Mouse (Mus musculus) midbrain, postnatal 0 days (tissue): ENCODE results near the gene Zranb1. TPM values are rescaled to one million over a fixed set of nuclear protein-coding genes. Genes with fewer than 3 reads are reported as not detected.

Source experiments
- ATAC-seq: fragments of 200-750 bp; cut with Nextera tagmentation; 2 replicates; pipeline ENCODE4 v1.8.0; 2017; ENCODE audit warnings: moderate number of reproducible peaks, mild to moderate bottlenecking, moderate TSS enrichment, moderate library complexity; ENCODE audit not compliant: low FRiP score
- DNase-seq: peaks from one replicate; pipeline ENCODE4 v3.0.0-alpha.2; 2015; ENCODE audit warnings: low spot score
- H3K27ac ChIP-seq: fragments of 300-500 bp; sonication (generic); 2 replicates; pipeline ENCODE4 v1.5.1; 2014; ENCODE audit warnings: low read depth, mild to moderate bottlenecking, low read length, mixed read lengths
- H3K27me3 ChIP-seq: fragments of 300-500 bp; sonication (generic); 2 replicates; pipeline ENCODE4 v1.6.1; 2014; ENCODE audit warnings: low read length, control low read depth, mixed read lengths; ENCODE audit not compliant: insufficient read depth
- H3K36me3 ChIP-seq: fragments of 300-500 bp; sonication (generic); 2 replicates; pipeline ENCODE4 v1.6.1; 2014; ENCODE audit warnings: low read length, control low read depth, mixed read lengths; ENCODE audit not compliant: insufficient read depth
- H3K4me1 ChIP-seq: fragments of 300-500 bp; sonication (generic); 2 replicates; pipeline ENCODE4 v1.6.1; 2014; ENCODE audit warnings: mild to moderate bottlenecking, control low read depth, antibody characterized with exemption, low read length, mixed read lengths; ENCODE audit not compliant: insufficient read depth
- H3K4me2 ChIP-seq: fragments of 300-500 bp; sonication (generic); 2 replicates; pipeline ENCODE4 v1.6.1; 2014; ENCODE audit warnings: low read depth, mild to moderate bottlenecking, low read length, mixed read lengths; ENCODE audit not compliant: poor library complexity, severe bottlenecking
- H3K4me3 ChIP-seq: fragments of 300-500 bp; sonication (generic); 2 replicates; pipeline ENCODE4 v1.5.1; 2014; ENCODE audit warnings: low read depth, mild to moderate bottlenecking, low read length, moderate library complexity
- H3K9ac ChIP-seq: fragments of 300-500 bp; sonication (generic); replicated peaks from 2 replicates; pipeline ENCODE4 v1.6.1; 2014; ENCODE audit warnings: mild to moderate bottlenecking, low read length, moderate library complexity, mixed read lengths; ENCODE audit not compliant: poor library complexity, severe bottlenecking
- H3K9me3 ChIP-seq: fragments of 300-500 bp; sonication (generic); 2 replicates; pipeline ENCODE4 v1.6.1; 2016; ENCODE audit warnings: low read length, control low read depth
- CTCF ChIP-seq: IDR thresholded peaks from 2 replicates; pipeline ENCODE4 v1.5.1; 2016; ENCODE audit warnings: antibody characterized with exemption, mild to moderate bottlenecking
- WGBS: fragments of 180-500 bp; shearing (Covaris S2); extraction: QIAGEN DNeasy Blood & Tissue Kit; methylation state at CpG from one replicate; pipeline ENCODE4 v1.1.7; 2014; 5-methylcytosine and 5-hydroxymethylcytosine counted together
- polyA plus RNA-seq: library from polyadenylated mRNA; unstranded; fragments of >200 nt; fragmentation: Nextera tagmentation; extraction: Ambion mirVana; gene quantifications from 2 replicates; pipeline ENCODE4 v1.2.1, GENCODE M21; 2015
- total RNA-seq: library from RNA; depleted of rRNA; stranded (reverse); fragments of >200 nt; gene quantifications from 2 replicates; pipeline ENCODE4 v1.2.3, GENCODE M21; 2014

Zranb1 gene
- total and polyA plus RNA-seq, 2 experiments from 2014 or later, result 28.2 to 45.1 TPM

GRCm38 (mm10) chr7:132893336-132893735 is 37.6 kb upstream of the Zranb1 start:
- no peak for TF ChIP-seq CTCF
- no peak for ATAC-seq
- H3K27ac ChIP-seq, result no peak overlapping the region

GRCm38 (mm10) chr7:132894841-132895555 is 35.9 kb upstream of the Zranb1 start:
- WGBS, result 77% methylated on average over 7 of the region's 7 CpGs

More at GRCm38 (mm10) chr7:132893336-132893735, 37.6 kb upstream of the Zranb1 start:
- H3K9ac ChIP-seq, result no peak overlapping the region
- WGBS, result 84% methylated on average over 1 of the region's 1 CpGs
- no peaks in the 10 kb centered on the region for H3K9me3 ChIP-seq
- H3K4me1 ChIP-seq, result no peaks in the 10 kb centered on the region
- no peaks in the 10 kb centered on the region for H3K27me3 ChIP-seq
- H3K4me2 ChIP-seq, result no peak overlapping the region
- H3K4me3 ChIP-seq, result no peak overlapping the region
- no peak for DNase-seq
- no peaks in the 10 kb centered on the region for H3K36me3 ChIP-seq

DNA sequence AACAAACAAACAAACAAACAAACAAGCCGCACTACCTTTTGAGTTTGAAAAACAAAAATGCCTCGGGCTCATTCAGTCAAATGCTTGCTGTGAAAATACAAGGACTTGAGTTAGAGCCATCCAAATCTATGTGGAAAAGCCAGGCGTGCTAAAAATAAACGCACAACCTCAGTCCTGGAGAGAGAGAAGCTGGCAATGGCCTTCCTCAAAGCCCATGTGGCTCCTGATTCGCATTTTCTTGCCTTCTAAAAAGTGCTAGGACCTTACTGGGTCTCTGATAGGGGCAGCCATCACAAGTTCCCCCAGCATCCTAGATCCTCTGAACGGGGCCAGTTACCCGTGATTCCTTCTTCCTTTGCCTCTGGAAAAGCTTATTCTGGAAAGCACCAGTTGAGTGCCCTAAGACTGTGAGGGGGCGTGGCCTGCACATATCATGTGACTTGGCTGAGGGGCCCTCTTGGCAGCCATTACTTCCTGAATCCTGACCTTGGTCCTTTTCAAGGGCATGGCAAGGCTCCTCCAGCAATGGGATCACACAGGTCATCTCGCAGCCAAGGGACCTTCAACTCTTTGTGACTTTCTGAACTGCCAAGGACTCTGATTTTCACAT is 34.6 kb upstream of the Zranb1 start:
- no peak overlapping the region for H3K4me2 ChIP-seq
- H3K9me3 ChIP-seq, result no peaks in the 10 kb centered on the region
- ATAC-seq, result no peak
- no peak overlapping the region for H3K4me3 ChIP-seq
- no peaks in the 10 kb centered on the region for H3K27me3 ChIP-seq
- H3K27ac ChIP-seq, result no peak overlapping the region
- DNase-seq, result no peak
- H3K4me1 ChIP-seq, result no peaks in the 10 kb centered on the region
- TF ChIP-seq CTCF, result no peak
- no peak overlapping the region for H3K9ac ChIP-seq
- WGBS, result 84% methylated on average over 9 of the region's 9 CpGs
- H3K36me3 ChIP-seq, result no peaks in the 10 kb centered on the region

More at GRCm38 (mm10) chr7:132894841-132895555, 35.9 kb upstream of the Zranb1 start:
- Histone ChIP-seq H3K27me3 (no peaks in the 10 kb centered on the region), H3K9ac (no peak overlapping the region), H3K36me3 (no peaks in the 10 kb centered on the region), H3K4me3 (no peak overlapping the region), H3K27ac (no peak overlapping the region), H3K4me1 (no peaks in the 10 kb centered on the region), H3K4me2 (no peak overlapping the region), H3K9me3 (no peaks in the 10 kb centered on the region)
- ATAC-seq (no peak), DNase-seq (peak; percentile 51)
- no peak for TF ChIP-seq CTCF

DNA sequence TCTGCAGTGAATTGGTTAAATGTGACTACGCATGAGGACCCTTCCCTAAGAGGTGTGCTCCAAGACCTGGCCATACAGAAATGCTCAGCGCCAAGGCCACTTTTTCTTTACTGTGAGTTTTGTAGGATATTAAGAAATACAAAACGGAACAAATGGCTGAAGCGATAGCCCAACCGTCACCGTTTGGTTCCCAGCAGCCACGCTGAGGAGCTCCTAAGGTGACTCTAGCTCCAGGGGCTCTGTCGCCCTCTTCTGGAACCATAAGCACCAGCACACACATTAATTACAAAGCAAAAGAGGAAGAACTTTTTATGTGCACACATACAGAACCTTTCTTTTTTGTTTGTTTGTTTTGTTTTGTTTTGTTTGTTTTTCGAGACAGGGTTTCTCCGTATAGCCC is 33.7 kb upstream of the Zranb1 start:
- H3K4me2 ChIP-seq, result no peak overlapping the region
- ATAC-seq (no peak), DNase-seq (no peak)
- 88% methylated on average over 10 of the region's 10 CpGs for WGBS
- no peaks in the 10 kb centered on the region for H3K4me1 ChIP-seq
- H3K27ac ChIP-seq, result no peak overlapping the region
- TF ChIP-seq CTCF, result peak; percentile 25
- no peak overlapping the region for H3K9ac ChIP-seq
- no peaks in the 10 kb centered on the region for H3K9me3 ChIP-seq
- no peaks in the 10 kb centered on the region for H3K27me3 ChIP-seq
- H3K4me3 ChIP-seq, result no peak overlapping the region
- H3K36me3 ChIP-seq, result no peaks in the 10 kb centered on the region

DNA sequence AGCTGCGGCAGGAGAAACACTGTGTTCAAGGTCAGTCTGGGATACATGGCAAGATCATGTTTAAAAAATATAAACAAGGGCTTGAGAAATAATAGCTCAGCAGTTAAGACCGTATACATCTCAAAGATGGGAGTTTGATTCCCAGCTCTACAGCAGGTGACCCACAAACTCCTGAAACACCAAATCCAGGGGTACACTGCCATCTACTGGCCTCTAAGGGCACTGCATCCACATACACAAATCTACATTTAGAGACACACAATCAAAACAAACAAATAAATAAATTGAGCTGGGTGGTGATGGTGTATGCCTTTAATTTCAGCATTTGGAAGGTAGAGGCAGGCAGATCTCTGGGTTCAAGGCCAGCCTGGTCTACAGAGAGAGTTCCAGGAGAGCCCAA is 32.7 kb upstream of the Zranb1 start:
- peak; percentile 58 for TF ChIP-seq CTCF
- H3K4me3 ChIP-seq, result no peak overlapping the region
- H3K27me3 ChIP-seq, result no peaks in the 10 kb centered on the region
- no peaks in the 10 kb centered on the region for H3K4me1 ChIP-seq
- WGBS, result 88% methylated on average over 2 of the region's 2 CpGs
- ATAC-seq, result no peak
- H3K9me3 ChIP-seq, result no peaks in the 10 kb centered on the region
- no peak overlapping the region for H3K9ac ChIP-seq
- no peak overlapping the region for H3K4me2 ChIP-seq
- no peak for DNase-seq
- H3K27ac ChIP-seq, result no peak overlapping the region
- no peaks in the 10 kb centered on the region for H3K36me3 ChIP-seq

DNA sequence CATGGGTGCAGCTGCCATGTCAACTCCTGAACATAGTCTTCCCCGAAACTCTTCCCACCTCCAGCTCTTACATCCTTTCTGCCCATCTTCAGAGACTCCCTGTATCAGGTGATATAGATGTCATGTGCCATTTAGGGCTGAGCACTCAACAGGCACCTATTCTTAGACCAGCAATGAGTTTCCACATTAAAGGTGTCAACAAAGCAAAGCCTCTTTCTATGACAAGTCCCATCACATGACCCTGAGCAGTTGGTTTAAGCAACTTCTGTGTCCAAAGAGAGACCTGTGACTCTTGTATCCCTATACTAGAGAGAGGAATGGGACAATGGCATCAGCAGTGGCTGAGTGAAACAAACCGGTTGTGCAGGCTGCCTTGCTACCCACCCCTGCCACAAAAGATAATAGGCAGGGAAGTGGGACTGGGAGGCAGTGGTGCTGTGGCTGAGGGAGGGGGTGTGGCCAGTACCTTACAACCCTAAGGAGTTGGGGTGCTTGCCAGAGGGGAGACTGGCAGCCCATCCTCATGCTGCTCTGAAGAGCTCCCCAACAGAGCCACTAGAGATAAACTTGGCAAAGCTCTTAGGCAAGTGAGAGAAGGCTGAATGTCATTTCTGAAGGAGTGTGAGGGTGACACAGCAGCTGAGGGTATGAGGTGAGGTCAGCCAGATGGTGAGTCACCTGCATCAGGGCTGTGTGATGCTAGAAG is 30.0 kb upstream of the Zranb1 start:
- no peaks in the 10 kb centered on the region for H3K27me3 ChIP-seq
- 58% methylated on average over 2 of the region's 2 CpGs for WGBS
- no peak for DNase-seq
- no peak for TF ChIP-seq CTCF
- H3K9ac ChIP-seq, result no peak overlapping the region
- no peak overlapping the region for H3K27ac ChIP-seq
- H3K9me3 ChIP-seq, result no peaks in the 10 kb centered on the region
- H3K4me1 ChIP-seq, result no peaks in the 10 kb centered on the region
- no peak overlapping the region for H3K4me3 ChIP-seq
- no peak for ATAC-seq
- H3K36me3 ChIP-seq, result no peaks in the 10 kb centered on the region
- no peak overlapping the region for H3K4me2 ChIP-seq
